Mouse (Mus musculus): ENCODE measurements at regions not wholly inside any gene's neighbourhood (a gene's known extent, or its start where the extent isn't known, plus 50 kb on each side); places are given as distances from the start of the nearest gene placed in this dataset.

DNA sequence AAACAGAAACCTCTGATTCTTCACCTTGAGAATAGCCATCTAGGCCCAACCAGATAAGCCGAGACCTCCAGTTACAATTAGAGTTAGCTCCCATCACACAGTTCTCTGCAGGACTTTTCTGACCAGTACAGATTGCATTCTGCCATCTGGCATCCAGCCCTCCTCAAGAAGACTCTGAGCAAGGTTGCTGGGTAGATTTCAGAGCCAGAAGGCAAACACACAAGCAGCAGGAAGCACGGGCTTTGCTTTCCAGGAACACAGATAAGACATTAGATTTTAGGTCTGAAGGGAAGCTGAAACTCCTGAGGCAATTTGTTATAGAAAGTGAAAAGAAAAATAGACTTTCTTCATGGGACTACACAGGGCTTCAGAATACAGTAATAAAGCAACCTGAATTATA is 630.9 kb upstream of the Intu start:
- TF ChIP-seq CTCF (IDR thresholded peaks at IDR 0.05; ENCODE audit: extremely low read depth, insufficient read depth, insufficient read length, insufficient replicate concordance) (no peak), POLR2A (IDR thresholded peaks at IDR 0.05; ENCODE audit: low read depth, low read length) (no peak)
- DNase-seq (ENCODE audit: low read depth in 1 of 2, low spot score in 2 of 2): no peak
- WGBS: 63% methylated on average over 2 of the region's 2 CpGs
- H3K36me3 ChIP-seq (ENCODE audit: control insufficient read depth, insufficient read depth, low read length): no peaks in the 10 kb centered on the region
- H3K27ac ChIP-seq (ENCODE audit: insufficient read depth, low read length): no peak overlapping the region
- no peaks in the 10 kb centered on the region for H3K27me3 ChIP-seq (ENCODE audit: control insufficient read depth, insufficient read depth, low read length)
- H3K4me1 ChIP-seq (ENCODE audit: control insufficient read depth, insufficient read depth, insufficient read length): no peaks in the 10 kb centered on the region
- H3K4me3 ChIP-seq (ENCODE audit: extremely low read depth, insufficient read depth, insufficient read length): no peak overlapping the region

DNA sequence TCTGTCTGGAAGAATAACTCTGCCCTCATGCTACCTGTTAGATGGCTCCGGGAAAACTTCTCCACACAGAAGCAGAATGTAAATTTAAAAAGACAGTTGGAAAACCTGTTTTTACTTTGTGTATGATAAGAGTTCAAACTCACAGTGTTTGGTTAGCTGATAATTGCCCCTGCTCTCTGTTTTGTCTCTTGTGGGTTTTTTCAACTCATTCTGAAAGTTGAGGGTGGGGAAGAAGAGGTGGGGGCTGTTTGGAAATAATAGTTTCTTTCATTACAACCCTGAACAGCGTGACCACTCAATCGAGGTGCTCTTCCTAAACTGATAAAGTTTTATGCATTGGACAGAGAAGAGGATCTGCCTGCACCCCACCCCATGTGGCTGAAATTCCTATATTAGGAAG is 626.7 kb upstream of the Intu start:
- no peak overlapping the region for H3K27ac ChIP-seq (ENCODE audit: insufficient read depth, low read length)
- TF ChIP-seq CTCF (IDR thresholded peaks at IDR 0.05; ENCODE audit: extremely low read depth, insufficient read depth, insufficient read length, insufficient replicate concordance) (no peak), POLR2A (IDR thresholded peaks at IDR 0.05; ENCODE audit: low read depth, low read length) (no peak)
- no peaks in the 10 kb centered on the region for H3K4me1 ChIP-seq (ENCODE audit: control insufficient read depth, insufficient read depth, insufficient read length)
- H3K36me3 ChIP-seq (ENCODE audit: control insufficient read depth, insufficient read depth, low read length): no peaks in the 10 kb centered on the region
- 75% methylated on average over 3 of the region's 3 CpGs for WGBS
- no peak overlapping the region for H3K4me3 ChIP-seq (ENCODE audit: extremely low read depth, insufficient read depth, insufficient read length)
- DNase-seq (ENCODE audit: low read depth in 1 of 2, low spot score in 2 of 2): no peak
- no peaks in the 10 kb centered on the region for H3K27me3 ChIP-seq (ENCODE audit: control insufficient read depth, insufficient read depth, low read length)

DNA sequence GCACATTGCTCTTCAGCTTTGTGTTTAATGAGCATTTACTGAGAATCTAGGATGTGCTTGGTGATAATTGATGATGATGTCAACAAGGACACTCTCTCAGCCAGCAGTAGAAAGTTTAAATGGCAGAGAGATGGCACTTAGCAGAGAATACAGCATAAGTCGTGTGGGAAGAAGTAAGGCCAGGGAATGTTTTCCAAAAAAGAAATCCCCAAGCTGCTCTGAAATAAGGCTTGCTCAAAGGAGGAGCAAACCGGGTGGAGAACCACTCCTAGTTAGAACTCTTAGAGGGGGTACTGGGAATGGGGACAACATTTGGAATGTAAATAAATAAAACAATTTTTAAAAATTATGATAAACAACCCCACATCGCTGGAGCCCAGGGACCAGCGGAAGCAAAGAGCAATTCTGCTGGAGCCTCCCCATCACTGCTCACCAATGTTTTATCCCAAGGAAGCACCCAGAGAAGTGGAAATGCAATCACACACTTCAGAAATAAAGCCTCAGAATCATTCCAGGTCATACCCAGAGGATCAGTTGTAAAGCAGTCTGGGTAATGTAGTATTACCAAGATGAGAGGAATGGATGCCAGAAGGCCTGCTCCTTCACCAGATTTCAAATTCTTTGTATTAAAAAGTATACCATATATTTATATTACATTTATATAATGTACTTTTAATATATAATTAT is 622.3 kb upstream of the Intu start:
- H3K4me1 ChIP-seq (ENCODE audit: control insufficient read depth, insufficient read depth, insufficient read length): no peaks in the 10 kb centered on the region
- no peak overlapping the region for H3K4me3 ChIP-seq (ENCODE audit: extremely low read depth, insufficient read depth, insufficient read length)
- H3K27ac ChIP-seq (ENCODE audit: insufficient read depth, low read length): no peak overlapping the region
- 89% methylated on average over 4 of the region's 4 CpGs for WGBS
- DNase-seq (ENCODE audit: low read depth in 1 of 2, low spot score in 2 of 2): no peak
- H3K27me3 ChIP-seq (ENCODE audit: control insufficient read depth, insufficient read depth, low read length): no peaks in the 10 kb centered on the region
- no peak for TF ChIP-seq POLR2A (IDR thresholded peaks at IDR 0.05; ENCODE audit: low read depth, low read length)
- no peak for TF ChIP-seq CTCF (IDR thresholded peaks at IDR 0.05; ENCODE audit: extremely low read depth, insufficient read depth, insufficient read length, insufficient replicate concordance)
- H3K36me3 ChIP-seq (ENCODE audit: control insufficient read depth, insufficient read depth, low read length): no peaks in the 10 kb centered on the region

DNA sequence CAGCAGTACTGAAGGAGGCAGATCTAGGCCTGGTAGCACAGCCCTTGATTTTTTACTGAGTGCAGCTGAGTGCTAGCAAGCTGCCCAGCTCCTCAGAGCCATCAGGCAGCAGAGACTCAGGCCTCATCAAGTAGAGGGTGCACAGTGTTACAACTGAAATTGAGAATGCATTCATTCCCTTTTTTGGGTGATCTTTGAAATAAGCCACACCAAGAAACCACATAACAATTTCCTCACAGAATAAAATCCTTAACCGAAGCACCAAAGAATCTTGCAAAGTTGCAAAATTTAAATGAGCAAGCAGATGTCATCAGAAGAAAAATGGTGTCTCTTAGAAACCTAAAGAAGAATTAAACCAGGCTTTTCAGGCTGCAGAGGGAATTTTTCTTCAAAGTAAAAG is 621.4 kb upstream of the Intu start:
- 80% methylated on average over 1 of the region's 1 CpGs for whole genome bisulfite sequencing
- Histone ChIP-seq H3K27me3 (ENCODE audit: control insufficient read depth, insufficient read depth, low read length) (no peaks in the 10 kb centered on the region), H3K36me3 (ENCODE audit: control insufficient read depth, insufficient read depth, low read length) (no peaks in the 10 kb centered on the region), H3K4me1 (ENCODE audit: control insufficient read depth, insufficient read depth, insufficient read length) (no peaks in the 10 kb centered on the region), H3K4me3 (ENCODE audit: extremely low read depth, insufficient read depth, insufficient read length) (no peak overlapping the region), H3K27ac (ENCODE audit: insufficient read depth, low read length) (no peak overlapping the region)
- no peak for DNase-seq (ENCODE audit: low read depth in 1 of 2, low spot score in 2 of 2)
- TF ChIP-seq POLR2A (IDR thresholded peaks at IDR 0.05; ENCODE audit: low read depth, low read length): no peak
- TF ChIP-seq CTCF (IDR thresholded peaks at IDR 0.05; ENCODE audit: extremely low read depth, insufficient read depth, insufficient read length, insufficient replicate concordance): no peak

DNA sequence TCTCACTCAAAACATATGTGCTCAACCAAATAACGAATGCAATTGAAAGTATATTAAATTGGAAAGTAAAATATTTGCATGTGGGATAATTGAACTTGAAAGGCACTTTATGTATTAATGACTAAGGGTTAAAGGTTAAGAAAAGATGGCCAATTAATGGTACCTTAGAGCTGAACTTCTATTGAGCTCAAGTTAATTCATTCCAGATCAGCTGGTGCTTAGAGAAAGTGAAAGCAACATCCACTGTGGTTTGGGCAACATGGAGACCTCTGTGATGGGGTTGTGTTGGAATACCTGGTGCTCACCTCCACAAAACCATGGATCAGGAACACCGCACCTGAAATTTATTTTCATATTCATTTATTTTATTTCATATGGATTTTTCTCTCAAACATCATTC is 612.5 kb upstream of the Intu start:
- TF ChIP-seq CTCF (IDR thresholded peaks at IDR 0.05; ENCODE audit: extremely low read depth, insufficient read depth, insufficient read length, insufficient replicate concordance) (no peak), POLR2A (IDR thresholded peaks at IDR 0.05; ENCODE audit: low read depth, low read length) (no peak)
- H3K4me1 ChIP-seq (ENCODE audit: control insufficient read depth, insufficient read depth, insufficient read length): no peaks in the 10 kb centered on the region
- no peak overlapping the region for H3K4me3 ChIP-seq (ENCODE audit: extremely low read depth, insufficient read depth, insufficient read length)
- H3K36me3 ChIP-seq (ENCODE audit: control insufficient read depth, insufficient read depth, low read length): no peaks in the 10 kb centered on the region
- no peaks in the 10 kb centered on the region for H3K27me3 ChIP-seq (ENCODE audit: control insufficient read depth, insufficient read depth, low read length)
- 90% methylated on average over 2 of the region's 2 CpGs for WGBS
- no peak overlapping the region for H3K27ac ChIP-seq (ENCODE audit: insufficient read depth, low read length)
- DNase-seq (ENCODE audit: low read depth in 1 of 2, low spot score in 2 of 2): no peak

DNA sequence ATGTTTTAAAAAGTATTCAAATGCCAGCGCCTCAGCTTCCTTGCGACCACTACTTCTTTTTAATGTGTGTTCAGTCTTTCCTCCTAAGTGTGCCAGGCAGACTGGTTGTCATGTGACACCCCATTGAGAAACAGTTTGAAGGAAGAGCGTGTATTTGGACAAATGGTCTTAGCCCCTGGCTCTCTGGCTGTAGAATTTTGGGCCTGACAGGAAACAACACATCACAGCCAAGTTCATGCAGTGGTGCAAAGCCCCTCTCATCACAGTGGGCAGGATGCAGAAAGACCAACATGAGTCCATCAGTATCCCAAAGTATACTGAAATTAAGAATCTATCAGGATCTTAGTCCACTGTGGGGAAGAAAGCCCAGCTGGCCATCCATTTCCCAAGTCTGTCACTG is 605.6 kb upstream of the Intu start:
- no peak overlapping the region for H3K4me3 ChIP-seq (ENCODE audit: extremely low read depth, insufficient read depth, insufficient read length)
- H3K27ac ChIP-seq (ENCODE audit: insufficient read depth, low read length): no peak overlapping the region
- no peaks in the 10 kb centered on the region for H3K27me3 ChIP-seq (ENCODE audit: control insufficient read depth, insufficient read depth, low read length)
- 84% methylated on average over 3 of the region's 3 CpGs for WGBS
- no peaks in the 10 kb centered on the region for H3K4me1 ChIP-seq (ENCODE audit: control insufficient read depth, insufficient read depth, insufficient read length)
- DNase-seq (ENCODE audit: low read depth in 1 of 2, low spot score in 2 of 2): no peak
- H3K36me3 ChIP-seq (ENCODE audit: control insufficient read depth, insufficient read depth, low read length): no peaks in the 10 kb centered on the region
- TF ChIP-seq POLR2A (IDR thresholded peaks at IDR 0.05; ENCODE audit: low read depth, low read length): no peak
- no peak for TF ChIP-seq CTCF (IDR thresholded peaks at IDR 0.05; ENCODE audit: extremely low read depth, insufficient read depth, insufficient read length, insufficient replicate concordance)

DNA sequence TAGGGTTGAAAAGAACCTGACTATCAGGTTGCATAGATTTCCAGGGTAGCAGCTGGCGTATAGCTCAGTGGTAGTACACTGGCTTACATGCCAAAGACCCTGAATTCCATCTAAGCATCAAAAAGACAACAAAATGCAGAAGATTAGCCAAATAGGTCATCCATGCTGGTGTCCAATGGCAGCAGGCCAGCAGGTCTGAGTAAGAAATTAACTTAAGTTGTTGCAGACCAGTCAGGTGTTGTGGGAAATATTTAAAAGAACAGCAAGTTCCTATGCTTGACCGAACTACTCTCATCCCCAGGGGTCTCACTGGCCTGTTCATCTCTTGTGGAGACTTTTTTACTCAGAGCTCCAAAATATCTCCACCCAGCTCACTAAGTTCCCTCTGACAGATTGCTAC is 602.7 kb upstream of the Intu start:
- no peak for DNase-seq (ENCODE audit: low read depth in 1 of 2, low spot score in 2 of 2)
- no peak for TF ChIP-seq CTCF (IDR thresholded peaks at IDR 0.05; ENCODE audit: extremely low read depth, insufficient read depth, insufficient read length, insufficient replicate concordance)
- no peak for TF ChIP-seq POLR2A (IDR thresholded peaks at IDR 0.05; ENCODE audit: low read depth, low read length)
- Histone ChIP-seq H3K4me1 (ENCODE audit: control insufficient read depth, insufficient read depth, insufficient read length) (no peaks in the 10 kb centered on the region), H3K36me3 (ENCODE audit: control insufficient read depth, insufficient read depth, low read length) (no peaks in the 10 kb centered on the region), H3K27ac (ENCODE audit: insufficient read depth, low read length) (no peak overlapping the region), H3K4me3 (ENCODE audit: extremely low read depth, insufficient read depth, insufficient read length) (no peak overlapping the region), H3K27me3 (ENCODE audit: control insufficient read depth, insufficient read depth, low read length) (no peaks in the 10 kb centered on the region)
- WGBS: 89% methylated on average over 2 of the region's 2 CpGs

All from spleen, adult 2 months (tissue).